Mouse (Mus musculus) lung, postnatal 10 days (tissue): Measurements from ENCODE around the gene Yars.

ENCODE experiments used
- DNase-seq: peaks from one replicate; pipeline ENCODE4 v3.0.0; 2021

Yars gene

DNA sequence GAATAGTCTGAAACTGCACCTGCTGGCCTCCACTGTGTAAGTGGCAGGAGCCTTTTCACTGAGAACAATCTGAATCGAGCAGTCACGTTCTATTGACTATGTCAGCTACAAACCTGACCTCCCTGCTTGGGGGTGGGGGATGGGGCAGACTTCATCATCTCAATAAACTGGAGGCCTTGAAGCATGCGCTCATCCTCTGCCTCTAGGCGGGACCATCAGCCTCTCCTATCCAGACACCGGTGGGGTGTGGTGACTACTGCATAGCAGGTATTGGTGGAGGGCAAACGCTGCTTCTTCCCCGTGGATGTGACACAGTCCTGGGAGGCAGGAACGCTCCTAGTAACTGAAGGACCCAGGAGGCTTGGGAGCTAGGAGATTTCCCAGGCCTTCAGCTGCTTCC lies 41.4 kb downstream of the Yars start:
- DNase-seq, result no peak

DNA sequence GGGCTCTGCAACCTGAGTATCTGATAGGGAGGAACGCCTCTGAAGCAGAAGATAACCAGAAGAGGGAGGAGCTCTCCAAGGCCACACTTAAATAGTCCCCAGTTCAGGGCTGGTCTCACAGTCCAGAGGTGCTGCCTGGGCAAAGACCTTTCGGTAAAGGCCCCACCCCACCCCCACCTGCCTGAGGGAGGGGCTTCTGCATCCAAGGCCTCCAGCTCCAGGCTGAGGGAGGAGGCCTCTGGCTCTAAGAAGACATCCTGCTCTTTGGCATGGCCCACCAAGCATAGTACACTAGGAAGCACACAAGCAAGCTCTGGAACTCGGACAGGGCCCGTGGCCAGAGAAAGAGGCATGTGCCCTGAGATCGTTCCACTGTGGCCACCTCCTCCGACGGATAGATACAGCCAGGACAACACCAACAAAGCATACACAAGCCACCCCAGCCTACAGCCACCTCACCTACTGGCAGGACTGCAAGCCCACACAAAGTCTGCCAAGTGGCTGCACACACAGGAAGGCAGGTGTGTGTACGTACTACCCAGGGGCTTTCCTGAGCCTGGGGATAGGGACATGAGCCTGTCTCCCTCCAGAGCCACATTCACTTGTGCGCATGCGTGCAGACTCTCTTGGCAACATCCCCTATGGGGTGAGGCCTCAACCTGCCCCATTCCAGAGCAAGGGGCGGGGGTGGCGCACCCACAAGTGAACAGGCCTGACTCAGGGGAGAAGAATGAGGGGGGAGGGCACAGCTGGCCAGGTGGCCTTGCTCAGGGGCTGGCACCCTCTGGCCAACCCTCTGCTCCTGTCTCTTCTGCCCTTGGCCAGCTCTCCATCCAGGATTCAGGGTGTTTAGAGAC lies 42.3 kb downstream of the Yars start:
- DNase-seq, result peak; percentile 78

DNA sequence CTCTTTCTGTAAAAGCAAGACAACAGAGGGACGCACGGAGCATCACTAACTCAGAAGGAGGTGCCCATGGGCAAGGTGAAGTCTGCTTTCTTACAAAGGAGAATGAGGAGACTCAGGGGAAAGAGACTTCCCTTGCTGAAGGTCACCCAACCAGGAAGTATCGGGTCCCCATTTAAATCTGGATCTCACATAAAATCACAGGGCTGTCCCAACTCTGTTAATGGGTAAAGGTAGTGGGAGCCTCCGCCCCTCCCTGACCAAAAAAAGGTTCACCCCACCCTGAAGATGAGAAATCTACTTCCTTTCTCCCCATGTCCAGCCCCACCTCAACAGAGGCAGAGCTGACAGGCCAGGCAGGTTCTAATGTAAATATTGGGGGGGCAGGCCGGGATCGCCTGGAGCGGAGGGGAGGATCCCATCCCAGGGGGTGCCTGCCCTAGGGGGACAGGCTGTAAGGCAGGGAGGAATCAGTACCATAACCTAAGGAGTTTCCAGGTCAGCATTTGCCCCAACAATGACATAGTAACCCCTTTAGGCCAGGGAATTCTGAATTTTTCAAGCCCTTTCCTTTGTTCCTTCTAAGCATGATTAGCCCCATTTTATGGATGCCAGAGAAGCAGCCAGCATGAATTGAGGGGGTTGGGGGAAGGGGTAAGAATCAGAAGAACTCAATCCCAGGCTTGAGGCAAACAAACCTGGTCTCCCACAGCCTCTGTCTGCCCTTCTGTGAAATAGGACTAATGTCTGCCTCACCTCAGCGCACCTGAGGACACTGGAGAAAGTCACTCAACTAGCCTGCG lies 43.2 kb downstream of the Yars start:
- no peak for DNase-seq

DNA sequence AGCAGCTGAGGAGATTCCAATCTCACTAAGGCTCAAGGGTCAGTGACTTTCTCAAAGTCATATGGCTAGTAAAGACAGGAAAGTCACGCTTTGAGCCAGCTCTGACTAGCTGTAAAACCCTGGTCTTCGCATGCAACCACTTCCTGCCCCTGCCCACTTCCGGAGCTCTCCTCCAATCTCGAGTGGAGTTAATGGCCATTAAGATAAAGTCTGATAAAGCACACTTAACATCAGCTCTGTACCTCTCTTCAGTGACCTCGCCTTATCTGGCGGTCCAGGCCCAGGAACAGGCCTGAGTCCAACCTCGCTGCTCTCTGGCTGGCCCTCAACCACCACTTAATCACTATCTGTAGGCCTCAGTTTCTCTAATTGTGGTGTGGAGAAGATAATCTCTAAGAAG lies 44.9 kb downstream of the Yars start:
- peak; percentile 39 for DNase-seq

DNA sequence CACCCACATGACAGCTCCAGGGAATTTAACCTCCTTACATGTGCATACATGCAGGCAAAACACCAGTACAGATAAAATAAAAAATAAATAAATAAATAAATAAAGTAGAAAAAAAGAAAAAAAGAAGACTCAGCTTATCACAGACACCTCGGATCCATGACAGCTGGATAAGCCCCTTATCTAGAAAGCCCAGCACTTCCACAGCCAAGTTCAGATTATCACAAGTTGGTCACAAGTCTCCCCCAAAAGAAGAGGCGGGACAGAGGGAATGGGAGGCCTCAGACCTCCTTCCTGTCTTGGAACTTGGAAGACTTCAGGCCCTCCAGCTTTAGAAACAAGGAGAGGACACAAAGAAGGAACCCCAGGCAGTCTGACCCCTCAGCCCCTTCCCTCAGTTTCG lies 45.6 kb downstream of the Yars start:
- DNase-seq, result no peak

DNA sequence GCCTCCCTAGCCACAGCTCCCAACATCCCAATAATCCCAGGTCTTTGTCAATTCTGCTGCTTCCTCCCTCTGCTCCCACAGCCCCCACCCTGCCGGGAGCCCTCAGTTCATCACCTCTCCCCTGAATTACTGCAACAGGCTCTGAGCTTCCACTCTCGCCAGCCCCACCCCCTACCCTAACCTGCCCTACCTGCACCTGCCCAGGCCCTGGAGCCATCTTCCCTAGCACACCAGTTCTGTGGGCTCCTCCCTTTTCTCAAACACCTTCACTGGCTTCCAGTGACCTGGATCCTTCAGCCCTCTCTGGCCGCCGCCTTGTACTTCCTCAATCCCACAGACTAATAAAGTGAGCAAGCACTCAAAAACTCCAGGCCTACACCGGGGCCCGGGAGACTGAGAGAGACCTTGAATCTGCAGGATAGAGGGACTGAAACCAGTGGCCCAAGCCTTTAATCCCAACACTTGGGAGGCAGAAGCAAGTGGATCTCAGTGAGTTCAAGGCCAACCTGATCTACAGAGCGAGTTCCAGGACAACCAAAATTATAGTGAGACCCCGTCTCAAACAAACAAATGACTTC lies 46.8 kb downstream of the Yars start:
- DNase-seq, result no peak

DNA sequence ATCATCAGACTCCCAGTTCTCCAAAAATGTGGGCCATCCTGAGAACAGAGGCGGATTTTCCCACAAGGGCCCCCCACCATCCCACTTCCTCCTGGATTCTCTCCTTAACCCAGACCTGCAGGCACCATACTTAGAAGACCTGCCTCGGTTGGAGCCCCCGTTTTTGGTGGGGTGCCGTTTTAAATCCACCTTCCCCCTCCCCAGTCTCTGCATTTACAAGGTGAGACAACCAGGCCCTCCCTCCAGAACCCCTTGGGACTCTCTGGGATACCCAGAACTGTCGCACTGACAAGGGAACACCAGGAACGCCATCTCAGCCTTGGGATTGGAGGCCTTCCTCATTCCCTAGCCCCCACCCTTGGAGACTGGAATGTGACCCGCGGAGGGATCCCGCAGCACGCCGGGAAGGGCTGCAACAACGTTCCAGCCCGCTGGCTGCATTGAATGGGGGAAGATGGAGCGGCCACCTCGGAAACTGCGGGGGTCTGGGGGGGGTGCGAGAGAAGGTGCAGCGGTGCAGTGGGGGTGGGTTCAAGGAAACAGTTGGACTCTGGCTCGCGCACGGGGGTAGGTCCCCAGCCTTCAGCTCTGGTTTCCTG lies 48.4 kb downstream of the Yars start:
- peak; percentile 66 for DNase-seq

DNA sequence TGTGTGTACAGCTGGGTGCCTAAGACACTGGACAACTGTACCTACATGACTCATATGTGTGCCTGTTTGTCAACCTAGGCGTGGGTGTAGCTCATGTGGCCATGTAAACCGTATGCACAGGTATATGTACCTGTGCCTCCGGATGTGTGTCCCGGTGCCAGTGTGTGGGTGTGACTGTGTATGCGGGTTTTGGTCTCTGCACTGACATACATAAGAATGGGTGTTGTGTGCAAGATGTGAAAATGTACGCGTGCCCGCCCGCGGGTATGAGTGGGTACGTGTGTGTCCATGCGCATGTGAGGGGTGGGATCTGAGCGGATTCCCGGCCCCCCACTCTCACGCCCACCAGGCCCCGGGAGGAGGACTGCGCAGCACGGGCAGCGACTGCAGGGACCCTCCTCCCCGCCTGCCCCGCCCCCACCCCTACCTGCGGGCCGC lies 49.0 kb downstream of the Yars start:
- DNase-seq, result no peak

DNA sequence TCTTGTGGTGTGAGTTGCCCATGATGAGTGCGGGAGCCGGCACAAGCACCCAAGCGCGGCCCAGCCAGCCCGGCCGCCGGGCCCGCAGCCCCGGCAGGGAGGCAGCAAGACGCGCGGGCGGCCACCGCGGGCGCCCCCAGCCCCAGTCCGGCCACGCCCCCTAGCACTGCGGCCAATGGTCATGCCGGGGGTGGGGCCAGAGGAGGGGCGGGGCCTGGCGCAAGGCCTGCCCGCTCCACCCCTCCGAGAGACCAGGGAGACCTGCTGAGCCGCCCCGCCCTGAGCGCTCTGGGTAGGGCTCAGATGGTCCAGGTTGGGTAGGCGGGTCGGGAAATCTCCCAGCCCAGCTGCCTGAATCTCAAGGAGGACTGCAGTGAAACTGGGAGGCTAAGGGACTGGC lies 49.5 kb downstream of the Yars start:
- peak; percentile 74 for DNase-seq

DNA sequence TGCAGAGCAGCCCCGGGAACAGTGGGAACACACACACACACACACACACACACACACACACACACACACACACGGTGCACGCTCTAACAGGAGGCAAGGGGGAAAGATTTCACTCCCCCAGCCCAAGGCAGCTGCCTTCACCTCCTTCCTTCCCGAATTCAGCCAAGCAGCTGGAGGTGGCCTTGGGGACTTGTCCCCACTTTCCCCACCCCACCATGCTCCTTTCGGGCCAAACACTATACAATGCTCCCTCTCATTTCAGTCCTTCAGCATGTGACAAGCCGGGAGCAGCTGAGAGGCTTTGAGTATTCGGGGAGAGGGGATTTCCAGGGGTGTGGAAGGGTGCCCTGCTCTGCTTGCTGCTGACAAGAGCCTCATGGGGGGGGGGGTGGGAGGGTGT lies 52.3 kb downstream of the Yars start:
- no peak for DNase-seq

DNA sequence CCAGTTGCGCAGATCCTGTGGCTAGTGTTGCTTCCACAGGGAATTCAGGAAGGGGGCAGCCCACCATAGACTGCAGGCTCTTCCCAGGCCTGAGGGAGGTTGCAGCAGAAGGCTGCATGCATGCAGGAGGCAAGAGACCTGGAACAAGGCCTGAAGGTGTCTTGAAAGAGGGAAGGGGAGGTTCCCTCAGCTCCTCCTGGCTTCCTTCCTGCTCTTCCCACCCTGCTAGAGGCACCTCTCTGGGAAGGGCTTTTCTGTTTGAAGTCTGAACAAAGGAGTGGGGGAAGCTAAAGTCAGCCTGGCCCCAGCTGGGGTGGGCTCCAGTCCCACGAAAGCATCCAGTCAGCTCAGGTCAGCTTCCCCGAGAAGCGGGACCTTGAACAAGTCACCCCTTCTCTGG lies 52.8 kb downstream of the Yars start:
- DNase-seq, result no peak

DNA sequence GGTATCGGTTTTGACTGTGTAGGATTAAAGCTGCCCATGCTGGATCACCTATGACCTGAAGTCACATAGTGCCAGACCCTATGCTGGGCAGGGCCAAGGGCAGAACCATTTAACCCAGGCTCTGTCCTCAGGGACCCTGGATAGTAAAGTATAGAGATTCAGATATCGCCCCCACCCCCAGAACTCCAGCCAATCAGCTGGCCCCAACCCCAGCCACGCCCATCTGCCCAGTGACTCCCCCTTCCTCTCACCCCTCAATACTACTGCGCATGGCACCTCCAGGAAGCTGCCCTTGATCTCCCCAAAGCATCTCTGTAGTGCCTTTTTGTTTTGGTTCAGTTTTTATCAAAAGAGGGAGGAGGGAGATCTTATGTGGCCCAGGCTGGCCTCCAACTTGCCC lies 53.2 kb downstream of the Yars start:
- no peak for DNase-seq

DNA sequence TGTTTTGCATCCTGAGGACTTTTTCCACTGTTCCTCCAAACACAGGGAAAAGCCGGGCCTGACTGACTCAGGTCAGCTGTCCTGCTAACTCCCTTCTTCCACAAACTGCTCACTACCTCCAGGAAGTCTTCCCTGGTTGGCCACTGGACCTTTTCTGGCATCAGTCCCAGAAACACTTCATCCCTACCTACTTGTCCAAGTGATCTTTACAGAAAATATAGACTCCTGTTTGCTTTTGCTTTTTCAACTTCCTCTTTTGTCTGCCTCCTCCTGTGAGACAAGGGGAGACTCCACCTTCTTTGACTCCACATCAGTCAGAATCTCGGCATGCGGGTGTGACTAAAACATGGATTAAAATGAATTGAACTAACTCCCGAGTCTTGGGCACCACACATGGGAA lies 55.2 kb downstream of the Yars start:
- peak; percentile 70 for DNase-seq

DNA sequence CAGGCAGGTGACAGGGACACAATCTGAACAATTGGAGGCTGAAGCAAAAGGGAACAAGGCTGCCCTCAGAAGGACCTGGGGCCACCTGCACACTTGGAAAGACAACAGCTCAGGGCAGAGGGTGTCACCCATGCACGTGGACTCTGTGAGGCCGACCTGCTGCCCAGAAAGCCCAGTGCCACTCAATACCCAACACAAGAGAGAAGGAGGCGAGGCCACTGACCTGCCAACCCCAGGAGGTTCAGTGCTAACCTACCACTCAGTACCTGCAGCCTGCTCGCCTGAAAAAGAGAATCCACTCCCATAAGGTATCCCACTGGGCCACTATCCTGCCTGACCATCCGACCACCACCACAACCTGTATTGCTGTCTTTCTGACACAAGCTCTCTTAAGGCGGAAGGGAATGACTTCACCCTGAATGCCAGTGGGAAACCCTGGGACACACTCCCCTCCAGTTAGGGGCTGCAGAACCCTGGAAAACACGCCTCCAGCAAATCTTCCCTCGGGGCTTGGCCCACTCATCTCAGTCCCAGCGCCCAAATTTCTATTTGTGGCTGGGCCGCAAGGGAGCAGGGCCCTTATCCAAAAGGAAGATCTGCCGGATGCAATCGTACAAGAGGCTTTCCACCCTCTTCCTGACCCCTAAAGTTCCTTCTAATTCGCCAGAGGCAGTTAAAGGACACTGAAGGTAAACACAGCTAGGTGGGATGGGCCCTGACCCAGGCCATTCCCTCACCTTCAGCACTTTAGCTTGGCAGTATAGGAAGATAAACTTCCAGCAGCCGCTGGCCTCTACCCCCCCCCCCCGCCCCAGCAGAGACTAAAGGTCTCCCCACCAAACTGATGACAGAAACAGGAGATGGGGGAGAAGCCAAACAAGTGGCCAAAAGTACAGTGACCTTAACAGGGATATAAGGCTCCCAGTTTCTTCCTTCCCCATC lies 57.1 kb downstream of the Yars start:
- DNase-seq, result no peak

DNA sequence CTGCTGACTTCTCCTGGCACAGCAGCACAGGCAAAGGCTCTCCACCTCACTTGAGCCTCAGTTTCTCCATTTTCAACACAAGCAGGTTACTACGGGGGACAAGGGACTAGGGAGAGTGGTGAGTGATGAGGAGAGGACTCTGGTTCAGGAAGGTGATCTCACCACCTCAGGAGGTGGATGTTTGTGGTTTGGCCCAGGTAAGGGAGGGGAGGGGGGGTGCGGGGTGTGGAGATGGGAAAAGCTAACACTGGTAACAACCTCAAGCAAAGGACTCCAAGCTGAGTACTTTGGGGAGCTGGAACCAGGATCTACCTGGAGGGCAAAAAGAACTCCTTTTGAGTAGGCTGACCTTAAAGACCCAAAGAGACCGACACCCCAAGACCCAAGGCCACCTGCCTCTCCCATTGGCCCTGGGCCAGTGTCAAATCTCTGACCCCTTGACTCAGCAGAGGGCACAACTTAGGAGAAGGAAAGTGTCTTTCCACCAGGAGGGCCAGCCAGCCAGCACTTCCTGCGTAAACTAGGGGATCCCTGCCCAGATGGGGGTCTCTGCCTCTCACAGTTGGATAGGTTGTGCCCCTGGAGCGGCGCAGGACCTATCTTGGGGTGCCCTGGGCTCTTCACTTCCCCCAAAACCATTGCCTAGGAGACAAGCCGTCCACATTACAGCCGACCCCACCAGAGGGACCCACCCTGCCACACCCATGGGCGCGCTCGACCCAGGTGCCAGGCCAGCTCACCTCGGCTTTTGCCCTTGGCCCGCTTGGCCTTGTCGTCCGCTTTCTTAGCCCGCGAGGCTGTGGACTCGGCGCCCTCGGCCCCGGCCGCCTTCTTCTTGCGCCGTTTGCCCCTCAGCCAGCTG lies 58.1 kb downstream of the Yars start:
- peak; percentile 34 for DNase-seq

DNA sequence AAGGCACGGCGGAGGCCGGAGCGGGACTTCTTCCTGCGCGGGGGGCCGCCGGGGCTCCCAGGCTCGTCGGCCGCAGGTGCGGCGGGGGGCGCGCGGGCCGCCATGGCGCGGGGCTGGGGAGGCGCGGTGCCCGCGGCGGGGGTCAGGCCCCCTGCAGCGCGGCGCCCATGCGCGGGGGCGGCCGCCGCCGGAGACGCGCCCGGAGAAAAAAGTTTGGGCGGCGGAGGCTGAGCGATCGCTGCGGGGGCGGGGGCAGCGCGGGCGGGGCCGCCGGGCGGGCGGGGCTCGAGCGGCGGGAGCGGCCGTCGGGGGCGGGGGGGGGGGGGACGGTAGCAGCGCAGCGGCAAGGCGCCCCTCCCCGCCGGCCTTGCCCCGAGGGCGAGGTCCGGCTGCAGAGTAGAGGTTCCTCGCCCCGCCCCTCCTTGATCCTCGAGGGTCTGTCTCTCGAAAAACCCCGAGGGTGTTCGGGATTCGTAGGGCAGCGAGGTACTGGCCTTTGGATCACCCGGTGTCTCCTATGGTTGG lies 58.7 kb downstream of the Yars start:
- DNase-seq, result peak; percentile 64

DNA sequence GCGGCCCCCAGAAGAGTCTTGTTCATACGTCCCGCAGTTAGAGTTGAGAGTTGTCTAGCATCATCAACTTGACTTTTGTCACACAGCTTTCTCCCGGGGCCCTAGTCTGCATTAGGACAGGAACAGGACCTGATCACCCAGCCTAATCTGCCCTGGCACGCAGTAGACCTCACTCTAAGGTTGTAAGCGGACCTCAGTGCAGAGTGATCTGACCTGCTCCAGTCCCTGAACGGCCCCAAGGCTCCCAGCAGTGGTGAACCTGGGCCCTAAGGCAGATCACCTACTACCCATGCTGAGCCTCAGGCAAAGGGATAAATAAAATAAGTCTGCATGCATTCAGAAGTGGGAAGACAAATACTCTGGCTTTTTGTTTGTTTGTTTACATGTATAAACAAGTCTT lies 59.7 kb downstream of the Yars start:
- no peak for DNase-seq

DNA sequence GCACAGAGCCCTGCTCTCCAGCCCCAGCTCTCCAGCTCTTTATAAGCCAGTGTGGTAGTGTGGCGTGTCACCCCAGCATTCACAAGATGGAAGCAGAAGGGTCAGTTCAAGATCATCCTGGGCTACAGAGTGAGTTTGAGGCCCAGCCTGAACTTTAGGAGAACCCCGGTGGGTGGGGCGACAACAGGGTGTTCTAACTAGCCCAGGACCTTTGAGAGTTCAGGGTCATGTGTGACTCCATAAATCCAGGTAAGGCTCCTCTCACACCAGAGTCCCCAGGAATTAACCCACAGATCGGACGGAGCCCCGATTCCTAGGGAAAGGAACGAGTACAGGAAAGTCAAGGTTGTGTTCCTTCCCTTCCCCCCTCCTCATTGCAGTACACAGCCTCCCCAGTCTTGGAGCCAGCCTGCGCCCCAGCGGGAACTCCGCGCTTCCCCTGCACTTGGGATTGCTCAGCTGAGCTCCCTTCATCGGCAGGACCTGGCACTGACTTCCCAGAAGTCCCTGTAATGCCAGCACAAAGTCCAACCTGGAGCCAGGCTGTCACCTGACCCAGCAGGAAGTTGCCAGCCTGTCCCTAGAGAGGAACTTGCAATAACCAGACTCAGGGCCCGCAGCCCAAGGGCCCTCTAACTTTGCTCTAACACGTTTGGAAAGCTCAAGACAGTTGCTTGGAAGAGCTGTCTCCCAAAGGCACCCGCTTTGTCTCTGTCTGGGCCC lies 61.4 kb downstream of the Yars start:
- peak; percentile 66 for DNase-seq

DNA sequence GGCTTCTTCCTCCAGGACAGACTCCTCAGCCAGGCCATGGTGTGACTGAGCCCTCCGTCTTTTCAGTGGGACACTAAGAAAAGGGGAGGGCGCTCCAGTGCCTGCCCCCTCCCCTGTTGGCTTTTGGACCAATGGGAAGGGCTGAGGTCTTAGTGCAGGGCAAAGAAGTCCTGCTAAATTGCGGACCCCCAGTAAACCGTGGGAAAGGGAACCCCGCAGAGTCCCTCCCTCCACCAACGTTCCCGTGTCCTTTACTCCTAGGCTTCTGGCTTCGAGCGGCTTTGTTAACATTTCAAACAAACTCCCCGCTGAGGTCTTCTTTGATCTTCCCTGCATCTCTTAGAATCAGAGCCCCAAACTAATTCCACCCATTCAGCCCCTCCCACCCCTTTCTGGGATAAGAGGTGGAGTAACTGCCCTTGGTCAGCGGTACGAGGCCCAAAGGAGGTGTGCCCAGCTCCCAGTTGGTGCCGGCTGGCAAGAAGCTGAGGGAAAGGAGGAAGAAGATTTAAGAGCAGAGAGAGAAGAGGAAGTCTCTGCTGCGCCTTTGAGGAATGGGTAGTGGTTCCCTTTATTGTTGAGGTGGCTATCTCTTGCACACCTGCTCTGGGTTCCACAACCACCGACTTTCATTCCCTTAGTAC lies 62.0 kb downstream of the Yars start:
- DNase-seq, result peak; percentile 46

DNA sequence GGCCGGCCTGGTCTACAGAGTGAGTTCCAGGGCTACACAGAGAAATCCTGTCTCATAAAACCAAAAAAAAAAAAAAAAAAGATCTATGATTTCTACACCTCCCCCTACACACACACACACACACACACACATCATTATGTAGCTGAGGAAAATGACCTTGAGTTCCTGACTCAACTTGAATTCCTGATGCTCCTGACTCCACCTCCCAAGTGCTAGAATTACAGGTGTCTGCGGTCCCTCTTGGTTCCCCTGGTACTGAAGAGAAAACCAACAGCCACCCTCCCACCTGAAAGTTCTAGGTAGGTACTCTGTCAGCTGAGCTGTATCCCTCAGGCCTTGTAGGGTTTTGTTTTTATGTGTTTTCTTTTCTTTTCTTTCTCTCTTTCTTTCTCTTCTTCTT lies 62.9 kb downstream of the Yars start:
- DNase-seq, result no peak
